Mouse (Mus musculus) forebrain, embryonic 13.5 days (tissue): ENCODE data around the gene Srsf1. TPM values are rescaled to one million over a fixed set of nuclear protein-coding genes. Genes with fewer than 3 reads are reported as not detected.

Experiments used
- polyA plus RNA-seq: library from polyadenylated mRNA; unstranded; fragments of >200 nt; fragmentation: Nextera tagmentation; extraction: Ambion mirVana; gene quantifications from 2 replicates; pipeline ENCODE4 v1.2.1, GENCODE M21; 2015

Gene Srsf1
- polyA plus RNA-seq, 1 experiment from 2014 or later, result 402 TPM

Other genes starting within 250 kb of the Srsf1 start
- gene Lpo, start 219.1 kb upstream of the Srsf1 start, polyA plus RNA-seq, result 0.18 and 0.26 TPM in 2 replicates
- 11.8 and 15.5 TPM in 2 replicates for gene Mks1, start 194.2 kb upstream of the Srsf1 start, polyA plus RNA-seq
- gene Epx, start 171.8 kb upstream of the Srsf1 start, polyA plus RNA-seq, result not detected in 2 replicates
- gene Olfr462, start 155.1 kb upstream of the Srsf1 start, polyA plus RNA-seq, result not detected in 2 replicates
- gene Olfr463, start 150.0 kb upstream of the Srsf1 start, polyA plus RNA-seq, result not detected in 2 replicates
- gene Olfr464, start 126.4 kb upstream of the Srsf1 start, polyA plus RNA-seq, result not detected in 2 replicates
- 32.4 and 37.0 TPM in 2 replicates for gene Dynll2, start 59.8 kb upstream of the Srsf1 start, polyA plus RNA-seq
- 65.6 and 72.7 TPM in 2 replicates for gene Vezf1, start 20.9 kb downstream of the Srsf1 start, polyA plus RNA-seq
- 32.8 and 37.4 TPM in 2 replicates for gene Cuedc1, start 50.7 kb downstream of the Srsf1 start, polyA plus RNA-seq
- gene Mrps23, start 157.0 kb downstream of the Srsf1 start, polyA plus RNA-seq, result 70.4 and 70.9 TPM in 2 replicates
- 0.32 and 0.39 TPM in 2 replicates for gene Ccdc182, start 246.7 kb downstream of the Srsf1 start, polyA plus RNA-seq